In the genomic region with DNA sequence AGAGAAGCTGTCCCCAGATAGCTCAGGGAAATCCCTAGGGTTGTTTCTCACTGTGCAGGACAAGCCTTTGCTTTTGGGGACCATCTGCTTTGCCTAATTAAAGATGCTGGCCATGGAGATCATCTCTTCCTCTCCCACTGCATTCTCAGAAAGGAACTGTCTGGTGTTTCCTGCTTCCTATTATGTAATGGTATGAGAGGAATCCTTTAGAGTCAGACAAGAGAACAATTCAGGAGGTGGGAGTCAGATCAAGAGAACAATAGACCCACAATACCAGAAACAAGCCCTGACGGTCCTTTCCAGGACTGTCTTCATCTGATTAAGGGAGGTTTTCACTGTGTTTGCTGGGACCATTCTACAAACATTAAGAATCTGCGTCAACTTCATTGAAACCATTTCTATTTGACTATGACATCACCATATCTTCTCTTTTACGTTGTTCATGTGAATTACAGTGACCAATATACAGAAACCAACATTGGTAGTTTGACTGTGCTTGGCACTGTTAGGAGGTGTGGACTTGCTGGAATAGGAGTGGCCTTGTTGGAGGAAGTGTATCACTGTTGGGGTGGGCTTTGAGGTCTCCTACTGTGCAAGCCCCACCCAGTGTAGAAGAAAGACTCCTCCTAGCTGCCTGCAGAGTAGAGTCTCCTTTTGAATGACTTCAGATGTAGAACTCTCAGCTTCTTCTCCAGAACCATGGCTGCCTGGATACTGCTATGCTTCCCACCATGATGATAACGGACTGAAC, we compare ENCODE assay signal across 21 mouse cellular contexts. TPM values are rescaled to one million over a fixed set of nuclear protein-coding genes. Genes with fewer than 3 reads are reported as not detected.
"Had no signal": no experiment of that assay in that cellular context is flagged by ENCODE, and none has a peak within 500 bp of the region (broad histone marks: within the 10 kb centered on the region; RNA-seq: fewer than 3 reads in every experiment).

No protein-coding gene starts in this region.

- H3K27ac ChIP-seq: limb, embryonic 10.5 days; limb, embryonic 13.5 days; liver, embryonic 12.5 days; liver, embryonic 15.5 days; lung, embryonic 15.5 days; midbrain, embryonic 10.5 days; midbrain, embryonic 15.5 days; neural tube, embryonic 13.5 days; stomach, embryonic 15.5 days had no signal

- H3K4me3 ChIP-seq: limb, embryonic 10.5 days; limb, embryonic 13.5 days; liver, embryonic 12.5 days; liver, embryonic 15.5 days; lung, embryonic 15.5 days; megakaryocyte, embryonic 14.5 days; midbrain, embryonic 10.5 days; midbrain, embryonic 15.5 days; neural tube, embryonic 13.5 days; stomach, embryonic 15.5 days had no signal

- H3K4me1 ChIP-seq: limb, embryonic 10.5 days; limb, embryonic 13.5 days; liver, embryonic 12.5 days; liver, embryonic 15.5 days; lung, embryonic 15.5 days; megakaryocyte, embryonic 14.5 days; midbrain, embryonic 15.5 days; neural tube, embryonic 13.5 days; stomach, embryonic 15.5 days had no signal

- H3K36me3 ChIP-seq: limb, embryonic 10.5 days; limb, embryonic 13.5 days; liver, embryonic 12.5 days; liver, embryonic 15.5 days; lung, embryonic 15.5 days; midbrain, embryonic 10.5 days; midbrain, embryonic 15.5 days; neural tube, embryonic 13.5 days; stomach, embryonic 15.5 days had no signal

- H3K9ac ChIP-seq: limb, embryonic 13.5 days; liver, embryonic 12.5 days; liver, embryonic 15.5 days; lung, embryonic 15.5 days; midbrain, embryonic 15.5 days; neural tube, embryonic 13.5 days; stomach, embryonic 15.5 days had no signal

- DNase-seq: kidney, adult 2 months; kidney, postnatal 14 days; kidney, postnatal 4 days; liver; lung, adult 18-20 months; lung, postnatal 10 days; lung, postnatal 36 days; retina, postnatal 1 day; right cerebral cortex, postnatal 25 days; spleen, adult 18-20 months; thymus, postnatal 25 days had no signal

- ATAC-seq: liver, embryonic 12.5 days; midbrain, embryonic 15.5 days had no signal

- H3K9me3 ChIP-seq: limb, embryonic 10.5 days; limb, embryonic 13.5 days; liver, embryonic 12.5 days; liver, embryonic 15.5 days; lung, embryonic 15.5 days; midbrain, embryonic 10.5 days; midbrain, embryonic 15.5 days; neural tube, embryonic 13.5 days; stomach, embryonic 15.5 days had no signal

- H3K27me3 ChIP-seq: limb, embryonic 13.5 days; liver, embryonic 12.5 days; liver, embryonic 15.5 days; lung, embryonic 15.5 days; megakaryocyte, embryonic 14.5 days; midbrain, embryonic 15.5 days; neural tube, embryonic 13.5 days; stomach, embryonic 15.5 days had no signal

- H3K4me2 ChIP-seq: limb, embryonic 13.5 days; liver, embryonic 12.5 days; liver, embryonic 15.5 days; lung, embryonic 15.5 days; midbrain, embryonic 15.5 days; neural tube, embryonic 13.5 days; stomach, embryonic 15.5 days had no signal

RNA-seq across cellular contexts. Expression of a gene that starts 42.0 kb away (rescaled TPM):
- polyA plus RNA-seq: liver, embryonic 12.5 days had no signal
